Mouse (Mus musculus): ENCODE measurements around the gene Txndc2.
A peak's percentile ranks its signal among the peaks of the same experiment; 100 is the strongest.
"Not testable (repeated sequence)": the region's sequence is repeated elsewhere in the genome, so short reads cannot be mapped to it uniquely, and the experiment has no call there.

The Txndc2 gene

GRCm38 (mm10) chr17:65656076-65656475 lies 14.1 kb upstream of the Txndc2 start:
- no peak for DNase-seq (ENCODE audit: low spot score in 2 of 2)

- DNase-seq (ENCODE audit: low spot score in 2 of 2) = no peak
These were observed 13.6 kb upstream of the Txndc2 start for GRCm38 (mm10) chr17:65655608-65656007.

- no peak for DNase-seq (ENCODE audit: low spot score in 2 of 2)
These were observed 8.6 kb upstream of the Txndc2 start for GRCm38 (mm10) chr17:65650598-65650997.

- DNase-seq (ENCODE audit: low spot score in 2 of 2) = no peak
These were observed 7.2 kb upstream of the Txndc2 start for GRCm38 (mm10) chr17:65649175-65649493.

- no peak for DNase-seq (ENCODE audit: low spot score in 2 of 2)
These were observed 6.6 kb upstream of the Txndc2 start for GRCm38 (mm10) chr17:65648371-65649174.

GRCm38 (mm10) chr17:65647961-65648360 lies 6.0 kb upstream of the Txndc2 start:
- no peak for DNase-seq (ENCODE audit: low spot score in 2 of 2)

GRCm38 (mm10) chr17:65647226-65647625 lies 5.3 kb upstream of the Txndc2 start:
- DNase-seq (ENCODE audit: low spot score in 2 of 2) = no peak

- DNase-seq (ENCODE audit: low spot score in 2 of 2) = no peak
These were observed 1.6 kb upstream of the Txndc2 start for GRCm38 (mm10) chr17:65643579-65643978.

- peak; percentile 32 to 35 for DNase-seq (ENCODE audit: low spot score in 2 of 2)
These were observed 1.1 kb upstream of the Txndc2 start for GRCm38 (mm10) chr17:65643051-65643521.

- DNase-seq (ENCODE audit: low spot score in 2 of 2) = no peak
These were observed 617 bp upstream of the Txndc2 start for GRCm38 (mm10) chr17:65642578-65642991.

GRCm38 (mm10) chr17:65639144-65639543 lies 2.8 kb downstream of the Txndc2 start:
- DNase-seq (ENCODE audit: low spot score in 2 of 2) = no peak

GRCm38 (mm10) chr17:65635715-65636360 lies 6.1 kb downstream of the Txndc2 start:
- no peak for DNase-seq (ENCODE audit: low spot score in 2 of 2)

- DNase-seq (ENCODE audit: low spot score in 2 of 2) = no peak
These were observed 12.0 kb downstream of the Txndc2 start for GRCm38 (mm10) chr17:65629943-65630342.

GRCm38 (mm10) chr17:65628823-65629532 lies 13.0 kb downstream of the Txndc2 start:
- not testable (repeated sequence) for DNase-seq (ENCODE audit: low spot score in 2 of 2)

GRCm38 (mm10) chr17:65626301-65626700 lies 15.7 kb downstream of the Txndc2 start:
- no peak for DNase-seq (ENCODE audit: low spot score in 2 of 2)

GRCm38 (mm10) chr17:65625563-65625962 lies 16.4 kb downstream of the Txndc2 start:
- no peak for DNase-seq (ENCODE audit: low spot score in 2 of 2)

GRCm38 (mm10) chr17:65623130-65623529 lies 18.8 kb downstream of the Txndc2 start:
- DNase-seq (ENCODE audit: low spot score in 2 of 2) = no peak

GRCm38 (mm10) chr17:65618431-65618830 lies 23.5 kb downstream of the Txndc2 start:
- DNase-seq (ENCODE audit: low spot score in 2 of 2) = no peak

- no peak for DNase-seq (ENCODE audit: low spot score in 2 of 2)
These were observed 26.3 kb downstream of the Txndc2 start for GRCm38 (mm10) chr17:65615678-65616077.

- no peak for DNase-seq (ENCODE audit: low spot score in 2 of 2)
These were observed 27.5 kb downstream of the Txndc2 start for GRCm38 (mm10) chr17:65614431-65614830.

- peak; percentile 94 to 98 for DNase-seq (ENCODE audit: low spot score in 2 of 2)
These were observed 28.2 kb downstream of the Txndc2 start, which contains the start of gene Vapa for GRCm38 (mm10) chr17:65613463-65614412. Vapa (minus strand) TSS chr17:65613555.
